In the genomic region with DNA sequence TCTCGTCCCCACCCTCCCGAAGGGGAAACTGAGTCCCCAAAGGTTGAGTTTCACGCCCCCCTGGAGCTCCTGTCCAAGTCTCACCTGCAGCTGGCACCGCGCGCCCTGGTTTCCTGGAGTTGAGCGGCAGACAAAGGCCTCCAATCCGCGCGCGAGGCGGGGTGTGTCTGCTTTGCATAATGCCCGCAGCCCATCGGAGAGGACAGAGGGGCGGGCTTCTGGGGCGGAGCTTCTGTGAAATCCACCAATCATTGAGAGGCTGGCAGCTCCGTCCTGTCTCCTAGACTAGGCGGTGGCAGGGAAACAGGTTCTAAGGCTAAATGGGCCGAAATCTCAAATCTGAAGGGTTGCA, we compare ENCODE assay signal across 8 mouse cellular contexts. TPM values are rescaled to one million over a fixed set of nuclear protein-coding genes. Genes with fewer than 3 reads are reported as not detected.
DNase-seq lines count a peak whose midpoint lies in the region; ATAC-seq lines count a peak whose summit lies in the region.

No protein-coding gene starts in this region.

- DNase-seq in ZHBTc4 (ENCODE audit: low read depth, low spot score), result peak; percentile 98
- DNase-seq in cerebellum, postnatal 4 days (ENCODE audit: low spot score in 2 of 2), result peak; percentile 87 to 92
- peak; percentile 83 to 92 for DNase-seq in frontal cortex, postnatal 36 days (ENCODE audit: low spot score in 2 of 2)
- DNase-seq in hindbrain, embryonic 14.5 days (ENCODE audit: low spot score), result peak; percentile 93
- DNase-seq in layer of hippocampus, postnatal 36 days, result peak; percentile 85 to 87
- DNase-seq in lung, postnatal 25 days (ENCODE audit: low spot score), result peak; percentile 96
- peak; percentile 81 for DNase-seq in retina, adult 2 months (ENCODE audit: low read depth, low spot score)
- peak; percentile 96 for DNase-seq in thymus, postnatal 25 days

- peaks cover 16% of the 10 kb centered on the region for H3K4me1 ChIP-seq in hindbrain, embryonic 14.5 days (replicated peaks; ENCODE audit: control insufficient read depth, insufficient read depth, low read length)

- H3K4me3 ChIP-seq in hindbrain, embryonic 14.5 days (replicated peaks; ENCODE audit: low read length), result peak overlapping the region; percentile 47

- ATAC-seq in hindbrain, embryonic 14.5 days (ENCODE audit: low FRiP score), result peak; percentile 92

- 0% methylated on average over 19 of the region's 19 CpGs for WGBS in hindbrain, embryonic 14.5 days

- H3K9me3 ChIP-seq in hindbrain, embryonic 14.5 days (ENCODE audit: control insufficient read depth, low read length), result no peaks in the 10 kb centered on the region

- peak overlapping the region; percentile 53 for H3K9ac ChIP-seq in hindbrain, embryonic 14.5 days

- no peaks in the 10 kb centered on the region for H3K36me3 ChIP-seq in hindbrain, embryonic 14.5 days (replicated peaks; ENCODE audit: control insufficient read depth, insufficient read depth)

- no peak overlapping the region for H3K27ac ChIP-seq in hindbrain, embryonic 14.5 days

- no peaks in the 10 kb centered on the region for H3K27me3 ChIP-seq in hindbrain, embryonic 14.5 days (ENCODE audit: control insufficient read depth, insufficient read depth, low read length)

- peak overlapping the region; percentile 81 for H3K4me2 ChIP-seq in hindbrain, embryonic 14.5 days (replicated peaks)

RNA-seq across cellular contexts. Expression of a gene that starts 7.4 kb away (rescaled TPM):
- polyA plus RNA-seq in hindbrain, embryonic 14.5 days (2014; fragmentation: Nextera tagmentation; extraction: Ambion mirVana), result 3.9 and 4.6 TPM in 2 replicates
- total RNA-seq in layer of hippocampus, postnatal 36 days (2021), result 1 to 10 TPM; 2.8 to 3.0 TPM

RNA-seq across cellular contexts. Expression of a gene that starts 48.3 kb away (rescaled TPM):
- polyA plus RNA-seq in hindbrain, embryonic 14.5 days (2014; fragmentation: Nextera tagmentation; extraction: Ambion mirVana), result not detected in 2 replicates
- not detected for total RNA-seq in layer of hippocampus, postnatal 36 days (2021)

RNA-seq across cellular contexts. Expression of a gene that starts 54.6 kb away (rescaled TPM):
- not detected in 2 replicates for polyA plus RNA-seq in hindbrain, embryonic 14.5 days (2014; fragmentation: Nextera tagmentation; extraction: Ambion mirVana)
- total RNA-seq in layer of hippocampus, postnatal 36 days (2021), result not detected
